Mouse (Mus musculus): Measurements from ENCODE around the gene Ifi208. TPM values are rescaled to one million over a fixed set of nuclear protein-coding genes. Genes with fewer than 3 reads are reported as not detected.

The Ifi208 gene
- polyA plus RNA-seq, 1 experiment from 2014 or later: not detected

GRCm38 (mm10) chr1:173741656-173742055 lies 68.2 kb downstream of the Ifi208 start, which contains the start of gene Ifi207:
Gene Ifi207, minus strand, starts transcription at chr1:173741747.
- no peak for ATAC-seq (replicated peaks; ENCODE audit: low FRiP score, low read depth)
- no peak for TF ChIP-seq CTCF (IDR thresholded peaks at IDR 0.05; ENCODE audit: low read depth)
- Histone ChIP-seq H3K36me3 (ENCODE audit: insufficient read depth, low read length) (no peaks in the 10 kb centered on the region), H3K4me1 (replicated peaks; ENCODE audit: insufficient read depth, low read length) (no peaks in the 10 kb centered on the region), H3K27me3 (ENCODE audit: insufficient read depth, low read length) (no peaks in the 10 kb centered on the region), H3K9me3 (replicated peaks; ENCODE audit: low read length) (no peaks in the 10 kb centered on the region), H3K4me2 (ENCODE audit: low read length) (no peak within 1 kb of the TSS), H3K27ac (no peak within 1 kb of the TSS), H3K9ac (ENCODE audit: low read depth, low read length) (no peak within 1 kb of the TSS), H3K4me3 (replicated peaks; ENCODE audit: low read depth, low read length) (no peak within 1 kb of the TSS)
- 67% methylated on average over 4 of the region's 4 CpGs for WGBS
- DNase-seq (ENCODE audit: low spot score): no peak

GRCm38 (mm10) chr1:173742262-173742661 lies 68.8 kb downstream of the Ifi208 start:
- no peak for ATAC-seq (replicated peaks; ENCODE audit: low FRiP score, low read depth)
- H3K4me1 ChIP-seq (replicated peaks; ENCODE audit: insufficient read depth, low read length): no peaks in the 10 kb centered on the region
- H3K9me3 ChIP-seq (replicated peaks; ENCODE audit: low read length): no peaks in the 10 kb centered on the region
- no peaks in the 10 kb centered on the region for H3K36me3 ChIP-seq (ENCODE audit: insufficient read depth, low read length)
- no peak for DNase-seq (ENCODE audit: low spot score)
- H3K27me3 ChIP-seq (ENCODE audit: insufficient read depth, low read length): no peaks in the 10 kb centered on the region
- no peak overlapping the region for H3K4me3 ChIP-seq (replicated peaks; ENCODE audit: low read depth, low read length)
- WGBS: 68% methylated on average over 1 of the region's 1 CpGs
- no peak for TF ChIP-seq CTCF (IDR thresholded peaks at IDR 0.05; ENCODE audit: low read depth)
- no peak overlapping the region for H3K4me2 ChIP-seq (ENCODE audit: low read length)
- no peak overlapping the region for H3K27ac ChIP-seq
- no peak overlapping the region for H3K9ac ChIP-seq (ENCODE audit: low read depth, low read length)

Small RNAs within 50 kb of the gene (microRNA-seq; reads per million reads assigned to microRNA genes)
- gene Gm44339: not detected

Other genes with a start within 250 kb of the Ifi208 start
- 0.31 and 0.64 TPM in 2 replicates for gene Ifi206, start 182.6 kb upstream of the Ifi208 start, polyA plus RNA-seq (2015; fragmentation: Nextera tagmentation; extraction: Ambion mirVana)
- gene Ifi214, start 137.7 kb upstream of the Ifi208 start, polyA plus RNA-seq (2015; fragmentation: Nextera tagmentation; extraction: Ambion mirVana): not detected in 2 replicates
- gene Ifi213, start 74.4 kb upstream of the Ifi208 start, polyA plus RNA-seq (2015; fragmentation: Nextera tagmentation; extraction: Ambion mirVana): 0.55 and 0.88 TPM in 2 replicates
- 0.24 and 0.27 TPM in 2 replicates for gene Ifi209, start 42.8 kb upstream of the Ifi208 start, polyA plus RNA-seq (2015; fragmentation: Nextera tagmentation; extraction: Ambion mirVana)
- 0.97 and 1.1 TPM in 2 replicates for gene Ifi207, start 68.1 kb downstream of the Ifi208 start, polyA plus RNA-seq (2015; fragmentation: Nextera tagmentation; extraction: Ambion mirVana)
- 2.3 and 2.6 TPM in 2 replicates for gene Ifi204, start 93.3 kb downstream of the Ifi208 start, polyA plus RNA-seq (2015; fragmentation: Nextera tagmentation; extraction: Ambion mirVana)
- 1.4 and 1.9 TPM in 2 replicates for gene Ifi211, start 239.4 kb downstream of the Ifi208 start, polyA plus RNA-seq (2015; fragmentation: Nextera tagmentation; extraction: Ambion mirVana)